ENCODE assay signal across 8 mouse cellular contexts in genomic region chr6:108835765-108836691, GRCm38 (mm10). TPM values are rescaled to one million over a fixed set of nuclear protein-coding genes. Genes with fewer than 3 reads are reported as not detected.
A peak's percentile ranks its signal among the peaks of the same experiment; 100 is the strongest.
DNase-seq lines count a peak whose midpoint lies in the region; ATAC-seq and TF ChIP-seq lines count a peak whose summit lies in the region.

No protein-coding gene starts in this region.

- no peak for TF ChIP-seq CTCF in liver, adult 2 months (IDR thresholded peaks at IDR 0.05; ENCODE audit: low read depth, low read length)

- H3K4me1 ChIP-seq in liver, adult 2 months (ENCODE audit: control insufficient read depth, insufficient read depth, low read length): peaks cover 39% of the 10 kb centered on the region
- H3K4me1 ChIP-seq in forebrain, embryonic 14.5 days (ENCODE audit: control insufficient read depth, insufficient read depth, low read length): no peaks in the 10 kb centered on the region

- 34% methylated on average over 16 of the region's 16 CpGs for WGBS in liver, adult 2 months
- WGBS in forebrain, embryonic 14.5 days: 90% methylated on average over 16 of the region's 16 CpGs

- no peaks in the 10 kb centered on the region for H3K9me3 ChIP-seq in forebrain, embryonic 14.5 days (replicated peaks; ENCODE audit: control insufficient read depth, low read length)

- H3K4me2 ChIP-seq in forebrain, embryonic 14.5 days (ENCODE audit: low read length): no peak overlapping the region

- ATAC-seq in neutrophil, adult 5-6 weeks (ENCODE audit: extremely low read depth, insufficient number of reproducible peaks, low FRiP score, poor library complexity, severe bottlenecking): peak; percentile 53
- no peak for ATAC-seq in forebrain, embryonic 14.5 days

- H3K4me3 ChIP-seq in liver, adult 2 months (ENCODE audit: insufficient read depth, low read depth, low read length): no peak overlapping the region
- H3K4me3 ChIP-seq in forebrain, embryonic 14.5 days (ENCODE audit: low read depth, low read length): no peak overlapping the region

- DNase-seq in CD4-positive helper T cell, adult 2 months (ENCODE audit: low read depth, low spot score): peak; percentile 82
- DNase-seq in adrenal gland, postnatal 10 days: peak; percentile 69
- peak; percentile 98 for DNase-seq in liver, adult 2 months (ENCODE audit: extremely low read depth, low read depth, low spot score)
- DNase-seq in left cerebral cortex, adult 18-20 months (ENCODE audit: low spot score in 2 of 2): no peak
- DNase-seq in urinary bladder, adult 2 months (ENCODE audit: low spot score): no peak
- DNase-seq in layer of hippocampus, adult 9-11 months: no peak
- DNase-seq in forebrain, embryonic 14.5 days (ENCODE audit: low spot score): no peak

- peak overlapping the region; percentile 40 for H3K9ac ChIP-seq in liver, adult 2 months (ENCODE audit: low read depth, low read length)
- no peak overlapping the region for H3K9ac ChIP-seq in forebrain, embryonic 14.5 days (ENCODE audit: low read length)

- TF ChIP-seq POLR2A in liver, adult 2 months (IDR thresholded peaks at IDR 0.05; ENCODE audit: extremely low read depth, insufficient read depth, low read length): no peak

- no peaks in the 10 kb centered on the region for H3K27me3 ChIP-seq in liver, adult 2 months (ENCODE audit: control insufficient read depth, insufficient read depth, low read length)
- no peaks in the 10 kb centered on the region for H3K27me3 ChIP-seq in forebrain, embryonic 14.5 days (replicated peaks; ENCODE audit: control insufficient read depth, insufficient read depth, low read length)

- peak overlapping the region; percentile 83 for H3K27ac ChIP-seq in liver, adult 2 months (replicated peaks; ENCODE audit: insufficient read depth, low read depth, low read length)
- no peak overlapping the region for H3K27ac ChIP-seq in forebrain, embryonic 14.5 days (ENCODE audit: low read depth, low read length)

- peaks cover 40% of the 10 kb centered on the region; the same call in 1 of the 2 replicates for H3K79me2 ChIP-seq in liver, adult 2 months (ENCODE audit: control insufficient read depth, insufficient read depth, low read length)

- peaks cover 23% of the 10 kb centered on the region for H3K36me3 ChIP-seq in liver, adult 2 months (ENCODE audit: control insufficient read depth, insufficient read depth, low read length)
- peaks cover 21% of the 10 kb centered on the region for H3K36me3 ChIP-seq in forebrain, embryonic 14.5 days (ENCODE audit: control insufficient read depth, insufficient read depth, low read length)

RNA-seq across cellular contexts. Expression of gene Edem1, which starts 7.6 kb away (rescaled TPM):
- total RNA-seq in adrenal gland, postnatal 10 days (2021): 10 to 100 TPM; 55.7 to 56.7 TPM
- total RNA-seq in liver, adult 2 months (2014; rRNA removed): 102 and 109 TPM in 2 replicates
- 58.3 and 63.1 TPM in 2 replicates for polyA plus RNA-seq in liver, adult 2 months (2012; rRNA removed)
- 83.6 and 88.1 TPM in 2 replicates for total RNA-seq in neutrophil, adult 5-6 weeks (2017)
- 10 to 100 TPM; 17.2 to 19.9 TPM for total RNA-seq in left cerebral cortex, adult 18-20 months (2021)
- 24.3 and 24.7 TPM in 2 replicates for polyA plus RNA-seq in urinary bladder, adult 2 months (2012; rRNA removed)
- polyA plus RNA-seq in forebrain, embryonic 14.5 days (2014; fragmentation: Nextera tagmentation; extraction: Ambion mirVana): 7.5 and 11.4 TPM in 2 replicates

RNA-seq across cellular contexts. Expression of gene Arl8b, which starts 53.1 kb away (rescaled TPM):
- 100 to 1,000 TPM; 101 to 103 TPM for total RNA-seq in adrenal gland, postnatal 10 days (2021)
- total RNA-seq in liver, adult 2 months (2014; rRNA removed): 24.2 and 27.7 TPM in 2 replicates
- polyA plus RNA-seq in liver, adult 2 months (2012; rRNA removed): 8.9 and 10.3 TPM in 2 replicates
- total RNA-seq in neutrophil, adult 5-6 weeks (2017): 28.7 and 36.4 TPM in 2 replicates
- total RNA-seq in left cerebral cortex, adult 18-20 months (2021): 100 to 1,000 TPM; 222 to 225 TPM
- polyA plus RNA-seq in urinary bladder, adult 2 months (2012; rRNA removed): 37.9 and 53.0 TPM in 2 replicates
- polyA plus RNA-seq in forebrain, embryonic 14.5 days (2014; fragmentation: Nextera tagmentation; extraction: Ambion mirVana): 93.8 and 103 TPM in 2 replicates

Comparison
In these comparisons a context has a peak if more than half of its experiments do, and no peak if none do; other contexts are left out.
1. DNase-seq: peak in CD4-positive helper T cell, adult 2 months (single experiment), adrenal gland, postnatal 10 days (single experiment) and liver, adult 2 months (single experiment); none in left cerebral cortex, adult 18-20 months (0 of 2), urinary bladder, adult 2 months (single experiment), layer of hippocampus, adult 9-11 months (single experiment) and forebrain, embryonic 14.5 days (single experiment).